Comparison of ENCODE assay signal across 8 mouse cellular contexts in genomic region chr5:140649101-140649667, GRCm38 (mm10). TPM values are rescaled to one million over a fixed set of nuclear protein-coding genes. Genes with fewer than 3 reads are reported as not detected.
DNase-seq lines count a peak whose midpoint lies in the region; ATAC-seq lines count a peak whose summit lies in the region.

No protein-coding gene starts in this region.

- peak; percentile 93 for ATAC-seq in inflammation-experienced regulatory T-cells, adult 6 months
- peak; percentile 73 for ATAC-seq in megakaryocyte progenitor cell, adult 5-6 weeks (replicated peaks; ENCODE audit: poor library complexity)

- intact Hi-C loops in gastrocnemius, postnatal 14 days (cut with DNase I; ENCODE audit: low total_unique reads), result no loop called here

- peak; percentile 99 for DNase-seq in adrenal gland, adult 2 months
- peak; percentile 99 for DNase-seq in embryo, embryonic 10.5 days (ENCODE audit: low spot score)
- peak; percentile 99 for DNase-seq in gastrocnemius, postnatal 14 days
- DNase-seq in left cerebral cortex, adult 9 months (ENCODE audit: low spot score in 2 of 2), result peak; percentile 93 to 96
- DNase-seq in right cerebral cortex, postnatal 10 days (ENCODE audit: low spot score in 2 of 2), result peak; percentile 99
- peak; percentile 93 to 97 for DNase-seq in urinary bladder, postnatal 36 days (ENCODE audit: low spot score in 2 of 2)

RNA-seq across cellular contexts. Expression of gene Ttyh3, which starts 0.4 kb away (rescaled TPM):
- 10 to 100 TPM; 48.6 to 95.9 TPM for total RNA-seq in adrenal gland, adult 2 months (2021)
- 185 and 217 TPM in 2 replicates for polyA plus RNA-seq in adrenal gland, adult 2 months (2012; rRNA removed)
- total RNA-seq in gastrocnemius, postnatal 14 days (2021), result 10 to 100 TPM; 16.9 to 22.5 TPM
- polyA plus RNA-seq in inflammation-experienced regulatory T-cells, adult 6 months (2017; shearing (Covaris generic)), result 1 to 10 TPM; 2.8 to 4.2 (median 3.7) TPM
- total RNA-seq in megakaryocyte progenitor cell, adult 5-6 weeks (2015), result 31.4 and 35.8 TPM in 2 replicates
- total RNA-seq in megakaryocyte progenitor cell, adult 5-6 weeks (2017), result 8.1 and 10.2 TPM in 2 replicates

RNA-seq across cellular contexts. Expression of gene Lfng, which starts 42.1 kb away (rescaled TPM):
- total RNA-seq in adrenal gland, adult 2 months (2021), result 10 to 100 TPM in 1 of 2 experiments, 1 to 10 TPM in 1; 9.5 to 14.5 TPM
- polyA plus RNA-seq in adrenal gland, adult 2 months (2012; rRNA removed), result 59.0 and 60.2 TPM in 2 replicates
- 1 to 10 TPM; 5.6 to 9.8 TPM for total RNA-seq in gastrocnemius, postnatal 14 days (2021)
- 10 to 100 TPM; 16.8 to 44.8 (median 23.1) TPM for polyA plus RNA-seq in inflammation-experienced regulatory T-cells, adult 6 months (2017; shearing (Covaris generic))
- 4.8 and 5.6 TPM in 2 replicates for total RNA-seq in megakaryocyte progenitor cell, adult 5-6 weeks (2015)
- total RNA-seq in megakaryocyte progenitor cell, adult 5-6 weeks (2017), result 13.4 and 15.2 TPM in 2 replicates

RNA-seq across cellular contexts. Expression of gene Iqce, which starts 53.0 kb away (rescaled TPM):
- total RNA-seq in adrenal gland, adult 2 months (2021), result 10 to 100 TPM; 13.5 to 23.5 TPM
- 19.3 and 19.6 TPM in 2 replicates for polyA plus RNA-seq in adrenal gland, adult 2 months (2012; rRNA removed)
- total RNA-seq in gastrocnemius, postnatal 14 days (2021), result 1 to 10 TPM; 4.4 to 5.1 TPM
- polyA plus RNA-seq in inflammation-experienced regulatory T-cells, adult 6 months (2017; shearing (Covaris generic)), result 10 to 100 TPM; 22.6 to 30.2 (median 27.3) TPM
- total RNA-seq in megakaryocyte progenitor cell, adult 5-6 weeks (2015), result 9.8 and 12.7 TPM in 2 replicates
- 9.2 and 9.8 TPM in 2 replicates for total RNA-seq in megakaryocyte progenitor cell, adult 5-6 weeks (2017)

RNA-seq across cellular contexts. Expression of gene Brat1, which starts 55.6 kb away (rescaled TPM):
- 10 to 100 TPM; 16.9 to 18.8 TPM for total RNA-seq in adrenal gland, adult 2 months (2021)
- 42.9 and 46.4 TPM in 2 replicates for polyA plus RNA-seq in adrenal gland, adult 2 months (2012; rRNA removed)
- total RNA-seq in gastrocnemius, postnatal 14 days (2021), result 1 to 10 TPM; 6.7 TPM
- polyA plus RNA-seq in inflammation-experienced regulatory T-cells, adult 6 months (2017; shearing (Covaris generic)), result 10 to 100 TPM; 14.0 to 14.1 (median 14.1) TPM
- total RNA-seq in megakaryocyte progenitor cell, adult 5-6 weeks (2015), result 6.2 and 6.4 TPM in 2 replicates
- 11.1 and 12.2 TPM in 2 replicates for total RNA-seq in megakaryocyte progenitor cell, adult 5-6 weeks (2017)

Comparison
In these comparisons a context has a peak if more than half of its experiments do, and no peak if none do; other contexts are left out.
1. Peak in every context shown above with its lines: DNase-seq and ATAC-seq.